Mouse (Mus musculus) bone marrow, adult 2 months (tissue): ENCODE results near the gene Ppia.

ENCODE experiments used
- CTCF ChIP-seq: fragments of 200-500 bp; IDR thresholded peaks from 2 replicates; pipeline ENCODE4 v1.5.1; 2011; ENCODE audit warnings: low read length, control low read depth; ENCODE audit not compliant: control insufficient read depth, insufficient read depth
- POLR2A ChIP-seq: fragments of 200-500 bp; IDR thresholded peaks from 2 replicates; pipeline ENCODE4 v1.6.1; 2011; ENCODE audit warnings: low read depth, mild to moderate bottlenecking, control low read depth, low read length, borderline replicate concordance; ENCODE audit not compliant: control insufficient read depth

- TF ChIP-seq CTCF (no peak), POLR2A (no peak)
Observed at GRCm38 (mm10) chr11:6398141-6398540, 17.1 kb upstream of the Ppia start.
